Mouse (Mus musculus): ENCODE measurements at regions not wholly inside any gene's neighbourhood (a gene's known extent, or its start where the extent isn't known, plus 50 kb on each side); places are given as distances from the start of the nearest gene placed in this dataset.
A peak's percentile ranks its signal among the peaks of the same experiment; 100 is the strongest.

- Histone ChIP-seq H3K27ac (no peak overlapping the region), H3K9me3 (replicated peaks) (no peaks in the 10 kb centered on the region), H3K4me1 (replicated peaks) (no peaks in the 10 kb centered on the region), H3K36me3 (no peaks in the 10 kb centered on the region), H3K9ac (no peak overlapping the region), H3K4me3 (no peak overlapping the region), H3K4me2 (no peak overlapping the region), H3K27me3 (no peaks in the 10 kb centered on the region)
- WGBS = 88% methylated on average over 7 of the region's 7 CpGs
- ATAC-seq (replicated peaks; ENCODE audit: insufficient number of reproducible peaks, insufficient read depth, low FRiP score, low read depth) = no peak
These were observed 349.4 kb upstream of the Fam92a start for GRCm38 (mm10) chr4:12521246-12521645.

- H3K27me3 ChIP-seq = no peaks in the 10 kb centered on the region
- H3K4me1 ChIP-seq (replicated peaks) = peaks cover 7% of the 10 kb centered on the region
- no peak overlapping the region for H3K27ac ChIP-seq
- WGBS = 77% methylated on average over 10 of the region's 10 CpGs
- no peak overlapping the region for H3K4me3 ChIP-seq
- H3K36me3 ChIP-seq = no peaks in the 10 kb centered on the region
- no peaks in the 10 kb centered on the region for H3K9me3 ChIP-seq (replicated peaks)
- ATAC-seq (replicated peaks; ENCODE audit: insufficient number of reproducible peaks, insufficient read depth, low FRiP score, low read depth) = no peak
- H3K4me2 ChIP-seq = no peak overlapping the region
- H3K9ac ChIP-seq = no peak overlapping the region
These were observed 344.7 kb upstream of the Fam92a start for GRCm38 (mm10) chr4:12516497-12516896.

- WGBS = 33% methylated on average over 10 of the region's 10 CpGs
- H3K36me3 ChIP-seq = no peaks in the 10 kb centered on the region
- no peaks in the 10 kb centered on the region for H3K27me3 ChIP-seq
- no peaks in the 10 kb centered on the region for H3K9me3 ChIP-seq (replicated peaks)
- ATAC-seq (replicated peaks; ENCODE audit: insufficient number of reproducible peaks, insufficient read depth, low FRiP score, low read depth) = peak; percentile 86
- peaks cover 13% of the 10 kb centered on the region for H3K4me1 ChIP-seq (replicated peaks)
- H3K4me2 ChIP-seq = no peak overlapping the region; the same call in 1 of the 2 replicates
- H3K9ac ChIP-seq = no peak overlapping the region
- no peak overlapping the region for H3K4me3 ChIP-seq
- peak overlapping the region; percentile 18 for H3K27ac ChIP-seq
These were observed 340.0 kb upstream of the Fam92a start for GRCm38 (mm10) chr4:12511656-12512385.

- whole genome bisulfite sequencing = 25% methylated on average over 8 of the region's 8 CpGs
- H3K36me3 ChIP-seq = no peaks in the 10 kb centered on the region
- H3K4me2 ChIP-seq = peak overlapping the region; percentile 29; the same call in 1 of the 2 replicates
- no peak overlapping the region for H3K9ac ChIP-seq
- no peak overlapping the region for H3K4me3 ChIP-seq
- H3K9me3 ChIP-seq (replicated peaks) = no peaks in the 10 kb centered on the region
- peak overlapping the region; percentile 28 for H3K27ac ChIP-seq
- peaks cover 21% of the 10 kb centered on the region for H3K4me1 ChIP-seq (replicated peaks)
- no peaks in the 10 kb centered on the region for H3K27me3 ChIP-seq
- peak; percentile 77 for ATAC-seq (replicated peaks; ENCODE audit: insufficient number of reproducible peaks, insufficient read depth, low FRiP score, low read depth)
These were observed 335.2 kb upstream of the Fam92a start for GRCm38 (mm10) chr4:12506851-12507551.

GRCm38 (mm10) chr4:12501086-12501485 is 329.3 kb upstream of the Fam92a start:
- no peaks in the 10 kb centered on the region for H3K9me3 ChIP-seq (replicated peaks)
- no peak for ATAC-seq (replicated peaks; ENCODE audit: insufficient number of reproducible peaks, insufficient read depth, low FRiP score, low read depth)
- H3K27ac ChIP-seq = no peak overlapping the region
- no peaks in the 10 kb centered on the region for H3K27me3 ChIP-seq
- WGBS = 64% methylated on average over 8 of the region's 8 CpGs
- H3K4me3 ChIP-seq = no peak overlapping the region
- H3K9ac ChIP-seq = no peak overlapping the region
- no peaks in the 10 kb centered on the region for H3K36me3 ChIP-seq
- no peak overlapping the region for H3K4me2 ChIP-seq
- H3K4me1 ChIP-seq (replicated peaks) = peaks cover 5% of the 10 kb centered on the region

- ATAC-seq (replicated peaks; ENCODE audit: insufficient number of reproducible peaks, insufficient read depth, low FRiP score, low read depth) = no peak
- Histone ChIP-seq H3K4me1 (replicated peaks) (0 out of 2 replicates have a peak, but pooled peaks cover 2% of the 10 kb centered on the region), H3K36me3 (no peaks in the 10 kb centered on the region), H3K27me3 (no peaks in the 10 kb centered on the region), H3K4me2 (no peak overlapping the region), H3K27ac (no peak overlapping the region), H3K9ac (no peak overlapping the region), H3K4me3 (no peak overlapping the region), H3K9me3 (replicated peaks) (no peaks in the 10 kb centered on the region)
- 24% methylated on average over 4 of the region's 4 CpGs for WGBS
These were observed 326.6 kb upstream of the Fam92a start for GRCm38 (mm10) chr4:12498426-12498825.

GRCm38 (mm10) chr4:12492468-12492867 is 320.7 kb upstream of the Fam92a start:
- Histone ChIP-seq H3K4me3 (no peak overlapping the region), H3K27me3 (no peaks in the 10 kb centered on the region), H3K4me1 (replicated peaks) (no peaks in the 10 kb centered on the region), H3K9me3 (replicated peaks) (no peaks in the 10 kb centered on the region), H3K36me3 (no peaks in the 10 kb centered on the region), H3K9ac (no peak overlapping the region), H3K4me2 (no peak overlapping the region), H3K27ac (no peak overlapping the region)
- WGBS = 47% methylated on average over 2 of the region's 2 CpGs
- no peak for ATAC-seq (replicated peaks; ENCODE audit: insufficient number of reproducible peaks, insufficient read depth, low FRiP score, low read depth)

- no peak overlapping the region for H3K9ac ChIP-seq
- H3K4me3 ChIP-seq = no peak overlapping the region
- 90% methylated on average over 6 of the region's 6 CpGs for WGBS
- no peaks in the 10 kb centered on the region for H3K9me3 ChIP-seq (replicated peaks)
- no peaks in the 10 kb centered on the region for H3K4me1 ChIP-seq (replicated peaks)
- H3K4me2 ChIP-seq = no peak overlapping the region
- no peaks in the 10 kb centered on the region for H3K27me3 ChIP-seq
- no peak overlapping the region for H3K27ac ChIP-seq
- no peaks in the 10 kb centered on the region for H3K36me3 ChIP-seq
- ATAC-seq (replicated peaks; ENCODE audit: insufficient number of reproducible peaks, insufficient read depth, low FRiP score, low read depth) = no peak
These were observed 319.5 kb upstream of the Fam92a start for GRCm38 (mm10) chr4:12491306-12491705.

- no peak overlapping the region for H3K4me2 ChIP-seq
- H3K27me3 ChIP-seq = no peaks in the 10 kb centered on the region
These were observed 318.3 kb upstream of the Fam92a start for GRCm38 (mm10) chr4:12490066-12490465.

GRCm38 (mm10) chr4:12489358-12489757 is 317.5 kb upstream of the Fam92a start:
- no peak overlapping the region for H3K4me2 ChIP-seq
- no peak overlapping the region for H3K4me3 ChIP-seq
- no peaks in the 10 kb centered on the region for H3K36me3 ChIP-seq
- H3K9ac ChIP-seq = no peak overlapping the region
- H3K27ac ChIP-seq = no peak overlapping the region
- H3K9me3 ChIP-seq (replicated peaks) = no peaks in the 10 kb centered on the region
- ATAC-seq (replicated peaks; ENCODE audit: insufficient number of reproducible peaks, insufficient read depth, low FRiP score, low read depth) = no peak
- H3K4me1 ChIP-seq (replicated peaks) = no peaks in the 10 kb centered on the region
- WGBS = 58% methylated on average over 6 of the region's 6 CpGs
- H3K27me3 ChIP-seq = no peaks in the 10 kb centered on the region

More at GRCm38 (mm10) chr4:12490066-12490465, 318.3 kb upstream of the Fam92a start:
- H3K9me3 ChIP-seq (replicated peaks) = no peaks in the 10 kb centered on the region
- no peak overlapping the region for H3K4me3 ChIP-seq
- no peaks in the 10 kb centered on the region for H3K36me3 ChIP-seq
- H3K9ac ChIP-seq = no peak overlapping the region
- whole genome bisulfite sequencing = 42% methylated on average over 3 of the region's 3 CpGs
- no peak overlapping the region for H3K27ac ChIP-seq
- H3K4me1 ChIP-seq (replicated peaks) = no peaks in the 10 kb centered on the region
- ATAC-seq (replicated peaks; ENCODE audit: insufficient number of reproducible peaks, insufficient read depth, low FRiP score, low read depth) = no peak

GRCm38 (mm10) chr4:12481481-12481880 is 309.7 kb upstream of the Fam92a start:
- Histone ChIP-seq H3K4me3 (no peak overlapping the region), H3K27ac (no peak overlapping the region), H3K4me1 (replicated peaks) (no peaks in the 10 kb centered on the region), H3K9ac (no peak overlapping the region), H3K36me3 (no peaks in the 10 kb centered on the region), H3K9me3 (replicated peaks) (no peaks in the 10 kb centered on the region), H3K4me2 (no peak overlapping the region), H3K27me3 (no peaks in the 10 kb centered on the region)
- no peak for ATAC-seq (replicated peaks; ENCODE audit: insufficient number of reproducible peaks, insufficient read depth, low FRiP score, low read depth)
- WGBS = 78% methylated on average over 4 of the region's 4 CpGs

GRCm38 (mm10) chr4:12476717-12477116 is 304.9 kb upstream of the Fam92a start:
- Histone ChIP-seq H3K9me3 (replicated peaks) (no peaks in the 10 kb centered on the region), H3K9ac (no peak overlapping the region), H3K4me2 (no peak overlapping the region), H3K27me3 (no peaks in the 10 kb centered on the region), H3K4me1 (replicated peaks) (no peaks in the 10 kb centered on the region), H3K36me3 (no peaks in the 10 kb centered on the region), H3K4me3 (no peak overlapping the region), H3K27ac (no peak overlapping the region)
- ATAC-seq (replicated peaks; ENCODE audit: insufficient number of reproducible peaks, insufficient read depth, low FRiP score, low read depth) = no peak
- 75% methylated on average over 7 of the region's 7 CpGs for WGBS
